Mouse (Mus musculus): Measurements from ENCODE around the gene Rps23.

Rps23 gene

DNA sequence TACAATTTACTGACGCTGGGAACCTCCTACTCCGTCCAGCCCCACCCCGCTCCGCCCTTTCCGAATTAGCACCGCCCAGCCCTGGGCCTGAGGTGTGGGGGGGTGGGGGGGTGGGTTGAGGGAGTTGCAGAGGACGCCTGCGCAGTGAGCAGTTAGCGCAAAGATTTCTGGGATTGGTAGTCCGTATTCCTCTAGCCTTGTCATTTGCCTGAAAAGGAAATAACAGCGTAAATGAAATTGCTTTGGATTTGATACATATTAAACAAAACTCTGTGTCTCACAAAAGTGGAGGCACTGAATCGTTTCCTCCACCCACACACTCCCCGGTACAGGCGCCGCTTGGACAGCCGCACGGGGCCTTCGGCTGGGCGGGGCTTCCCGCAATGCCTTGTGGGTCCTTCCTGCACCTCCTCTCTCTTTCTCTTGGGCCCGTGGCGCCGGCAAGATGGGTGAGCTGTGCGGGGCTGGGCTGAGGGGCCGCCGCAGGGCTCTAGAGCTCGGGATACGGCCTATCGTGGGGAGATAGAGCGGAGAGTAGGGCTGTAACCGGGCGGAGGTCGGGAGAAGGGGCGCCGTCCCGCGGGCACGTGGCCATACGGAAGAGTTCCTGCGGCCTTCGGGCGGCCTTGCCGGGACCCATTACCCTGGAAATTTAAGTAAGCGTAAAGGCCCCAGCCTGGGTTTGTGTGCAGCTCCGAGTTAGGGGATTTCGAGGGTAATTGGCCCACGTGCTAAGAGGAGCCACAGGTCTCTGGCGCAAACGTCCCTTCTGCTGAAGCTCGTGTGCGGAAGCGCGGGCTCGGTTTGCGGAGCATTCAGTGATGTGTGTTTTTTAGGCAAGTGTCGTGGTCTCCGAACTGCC lies at the start of gene Rps23:
Gene Rps23 (plus strand): TSS at position 208 of the 862 bp plus-strand sequence.
- POLR2A ChIA-PET: interaction anchor here (0.5 to 5.5 kb wide), 32 partner anchors 8 to 1432 kb away, joined by 3 to 71 read pairs (median 4); partner anchors contain the start of genes Atp6ap1l (in 2 of the 4), Atg10 (in 1 of the 4), Dhfr (in 1 of the 4) and Msh3 (in 1 of the 4)
- CTCF ChIA-PET: interaction anchor here in 1 of 4 experiments (0.5 kb wide), 1 partner anchor 38 kb away, joined by 11 read pairs; no protein-coding TSS in a partner anchor

DNA sequence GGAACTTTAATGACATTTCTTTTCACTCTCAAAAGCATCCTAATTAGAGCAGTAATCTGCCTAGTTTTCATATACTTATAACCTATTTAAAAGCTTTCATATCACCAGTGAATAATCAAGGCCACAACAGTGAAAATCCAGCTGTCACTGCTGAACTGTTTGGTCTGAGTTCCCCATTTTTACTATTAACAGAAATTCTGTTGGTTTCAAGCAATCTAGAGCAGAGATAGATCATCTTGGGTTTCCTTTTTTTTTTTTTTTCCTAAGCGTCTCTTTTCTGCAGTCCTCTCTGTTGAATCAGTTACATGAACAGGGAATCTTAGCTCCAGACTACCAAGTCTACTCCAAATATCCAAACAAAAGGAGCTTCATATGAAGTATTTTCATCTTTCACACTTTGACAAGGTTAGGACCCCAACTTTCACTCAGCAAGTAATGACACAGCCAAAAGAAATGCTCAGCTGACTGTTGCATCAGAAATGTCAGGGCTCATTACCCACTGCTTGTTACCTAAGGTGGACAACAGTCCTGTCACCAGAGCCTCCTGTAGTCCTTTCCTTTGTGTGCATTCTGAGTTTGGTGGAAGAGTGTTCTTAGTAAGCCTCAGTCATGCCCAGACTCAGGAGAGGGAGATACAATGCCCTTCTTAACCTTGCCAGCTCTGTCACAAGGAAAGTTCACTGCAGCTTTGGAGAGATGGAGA lies 40.9 kb upstream of the Rps23 start:
- CTCF ChIA-PET: no interaction called here
- POLR2A ChIA-PET: interaction anchor here in 1 of 4 experiments (1.2 kb wide), 1 partner anchor 41 kb away, joined by 4 read pairs; no protein-coding TSS in a partner anchor

DNA sequence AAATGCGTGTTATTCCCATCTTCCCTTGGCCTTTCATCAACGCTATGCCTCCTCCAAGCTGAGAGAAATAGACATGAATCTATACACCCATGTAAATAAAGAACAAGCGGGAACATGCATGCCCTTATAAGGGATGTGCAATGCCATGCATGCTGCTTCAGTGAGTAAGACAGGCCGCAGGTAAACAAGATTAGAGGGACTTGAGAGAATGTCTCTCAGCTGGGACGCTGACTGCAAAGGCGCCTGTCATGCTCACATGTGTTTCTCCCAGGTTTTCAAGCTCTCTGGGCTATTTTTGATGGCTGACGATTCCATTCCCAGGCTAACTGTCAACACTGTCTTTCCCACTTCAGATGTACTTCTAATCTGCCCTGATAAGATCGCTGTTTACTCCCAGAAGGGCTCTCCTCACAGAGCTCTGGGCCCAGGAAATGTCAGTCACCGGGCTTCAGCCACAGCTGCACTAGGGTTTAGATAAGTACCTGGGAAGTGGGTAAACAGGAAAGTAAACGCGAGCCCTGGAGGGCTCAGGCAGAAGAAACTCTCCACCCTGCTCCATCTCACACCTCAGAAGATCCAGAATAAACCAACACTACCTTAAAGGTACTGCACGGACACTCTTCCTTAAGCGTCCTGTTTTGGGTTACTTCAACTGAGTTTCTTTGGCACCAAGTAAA lies 36.8 kb upstream of the Rps23 start:
- CTCF ChIA-PET: interaction anchor here (0.6 to 0.8 kb wide), 28 partner anchors 12 to 1611 kb away, joined by 3 to 17 read pairs (median 4); no protein-coding TSS in a partner anchor

DNA sequence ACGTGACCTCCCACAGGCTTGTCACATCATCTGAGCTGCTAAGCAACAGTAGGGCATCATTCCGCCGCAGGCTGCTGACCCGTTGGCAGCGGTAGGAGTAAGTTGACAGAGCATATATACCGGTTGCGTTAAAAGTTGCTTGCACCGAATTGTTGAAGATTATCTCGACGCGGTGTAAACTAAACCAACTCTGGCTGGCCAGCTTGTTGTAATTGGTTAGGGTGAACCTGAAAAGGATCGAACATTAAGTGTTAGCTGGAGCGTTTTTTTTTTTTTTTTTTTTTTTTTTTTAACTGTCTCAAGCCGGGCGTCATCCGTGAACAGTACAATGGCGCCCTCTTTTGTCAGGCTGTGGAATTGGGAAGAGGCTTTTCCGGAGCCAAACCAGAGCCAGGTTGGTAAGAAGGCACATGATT lies 36.2 kb upstream of the Rps23 start:
- POLR2A ChIA-PET: interaction anchor here in 3 of 4 experiments (0.5 to 1.6 kb wide), 6 partner anchors 27 to 948 kb away, joined by 3 to 5 read pairs (median 3); no protein-coding TSS in a partner anchor
- CTCF ChIA-PET: interaction anchor here (0.5 to 0.8 kb wide), 29 partner anchors 13 to 1610 kb away, joined by 3 to 17 read pairs (median 4); no protein-coding TSS in a partner anchor

More for the DNA sequence above, 36.8 kb upstream of the Rps23 start:
- POLR2A ChIA-PET: interaction anchor here in 3 of 4 experiments (0.5 to 1.6 kb wide), 6 partner anchors 28 to 947 kb away, joined by 3 to 5 read pairs (median 3); no protein-coding TSS in a partner anchor

DNA sequence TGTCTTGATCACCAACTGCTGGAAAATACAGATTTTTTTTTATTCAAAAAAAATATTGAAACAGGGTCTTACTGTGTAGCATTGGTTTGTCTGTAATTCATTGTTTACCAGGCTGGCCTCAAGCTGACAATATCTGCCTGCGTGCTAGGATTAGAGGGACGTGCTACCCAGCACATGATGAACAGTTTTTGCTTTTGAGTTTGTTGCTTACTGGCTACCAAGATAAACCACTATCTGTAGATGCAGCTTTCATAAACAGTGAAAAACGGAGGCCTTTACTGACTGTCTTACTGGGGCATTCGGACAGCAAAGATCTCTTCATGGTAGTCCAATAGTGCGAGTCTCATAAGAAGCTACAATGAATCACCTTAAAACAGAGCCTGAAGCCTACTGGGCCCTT lies 32.6 kb upstream of the Rps23 start:
- ChIA-PET POLR2A (interaction anchor here in 1 of 4 experiments (0.6 kb wide), 1 partner anchor 66 kb away, joined by 3 read pairs; no protein-coding TSS in a partner anchor), CTCF (no interaction called here)

DNA sequence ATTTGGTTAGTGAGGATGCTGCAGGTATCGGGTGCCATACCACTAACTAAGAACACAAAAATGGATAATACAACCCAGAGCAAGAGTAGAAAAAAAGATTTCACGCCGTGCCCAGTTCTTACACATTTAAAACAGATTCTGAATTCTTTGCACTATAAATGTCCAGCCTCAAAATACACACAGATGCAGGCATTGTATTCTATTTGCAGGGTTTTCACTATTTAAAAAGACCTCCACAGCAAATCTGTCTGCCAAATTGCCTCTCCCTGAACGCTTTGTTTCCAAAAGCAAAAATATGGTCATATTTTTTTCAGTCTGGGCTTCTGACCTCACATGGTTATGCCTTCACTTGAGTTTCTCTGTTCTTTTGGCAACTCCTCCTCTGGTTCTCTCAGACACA lies 27.9 kb upstream of the Rps23 start:
- POLR2A ChIA-PET: no interaction called here
- CTCF ChIA-PET: no interaction called here

DNA sequence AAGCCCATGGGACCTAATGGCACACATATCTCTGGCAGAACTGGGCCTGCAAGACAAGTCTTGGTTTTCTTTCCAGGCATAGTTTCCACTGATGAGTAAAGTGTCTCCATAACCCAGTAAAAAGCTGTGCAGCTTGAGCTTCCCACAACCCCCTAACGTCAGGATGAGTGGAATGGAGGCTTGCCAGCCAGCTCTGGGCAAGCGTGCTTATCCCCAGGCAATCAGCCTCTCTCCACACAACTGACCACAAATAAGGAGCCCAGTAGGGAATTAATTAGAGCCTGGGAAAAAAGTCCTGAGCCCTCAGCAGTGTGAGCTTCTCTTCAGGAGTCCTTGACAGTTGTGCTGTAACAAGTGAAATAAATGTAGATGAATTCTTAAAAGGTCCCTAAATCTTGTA lies 26.7 kb upstream of the Rps23 start:
- ChIA-PET POLR2A (interaction anchor here in 1 of 4 experiments (2.3 kb wide), 1 partner anchor 28 kb away, joined by 10 read pairs; the partner anchor contains the start of gene Rps23), CTCF (no interaction called here)

DNA sequence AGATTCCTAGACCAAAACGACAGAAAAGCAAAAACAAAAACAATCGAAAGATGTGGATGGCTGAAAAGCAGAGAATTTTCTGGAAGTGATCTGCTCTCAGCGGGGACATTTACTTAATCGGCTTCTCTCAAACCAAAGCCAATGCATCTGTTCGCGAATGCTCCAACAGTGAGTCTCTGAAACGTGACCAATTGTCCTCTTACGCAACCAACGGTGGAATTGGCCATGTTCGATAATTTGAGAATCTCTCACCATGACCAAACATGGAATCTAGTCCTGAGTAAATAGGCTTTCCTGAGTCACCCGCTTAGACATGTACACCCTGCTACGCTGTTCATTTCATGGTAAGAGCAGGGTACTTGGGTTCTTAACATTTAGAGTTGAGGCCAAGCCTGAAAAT lies 25.9 kb upstream of the Rps23 start:
- CTCF ChIA-PET: no interaction called here
- POLR2A ChIA-PET: interaction anchor here in 1 of 4 experiments (2.3 kb wide), 1 partner anchor 27 kb away, joined by 10 read pairs; the partner anchor contains the start of gene Rps23

DNA sequence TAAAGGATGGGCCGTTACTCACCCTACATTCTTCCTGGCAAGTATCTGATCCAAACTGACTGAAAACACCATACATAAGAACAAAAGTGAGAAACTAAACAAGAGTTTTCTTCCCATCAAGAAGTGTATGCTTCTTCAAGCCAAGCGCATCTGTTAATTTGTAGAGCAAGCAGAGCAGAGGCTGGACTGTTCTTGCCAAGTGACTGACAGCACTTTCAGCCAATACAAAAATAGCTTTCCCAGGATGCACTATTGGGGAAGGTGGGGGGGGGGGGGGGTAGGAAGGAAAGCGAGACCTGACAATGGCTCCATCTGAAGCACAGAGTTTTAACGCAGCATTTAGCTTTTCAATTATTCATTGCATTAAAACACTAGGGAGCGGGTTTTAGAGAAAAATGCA lies 17.6 kb upstream of the Rps23 start, which contains the start of gene Atp6ap1l:
Gene Atp6ap1l (minus strand): TSS at position 180 of the 400 bp plus-strand sequence.
- ChIA-PET POLR2A (interaction anchor here in 2 of 4 experiments (0.6 to 5.8 kb wide), 3 partner anchors 18 to 969 kb away, joined by 3 to 30 read pairs (median 3); partner anchors contain the start of gene Rps23 (in 2 of the 2)), CTCF (no interaction called here)

DNA sequence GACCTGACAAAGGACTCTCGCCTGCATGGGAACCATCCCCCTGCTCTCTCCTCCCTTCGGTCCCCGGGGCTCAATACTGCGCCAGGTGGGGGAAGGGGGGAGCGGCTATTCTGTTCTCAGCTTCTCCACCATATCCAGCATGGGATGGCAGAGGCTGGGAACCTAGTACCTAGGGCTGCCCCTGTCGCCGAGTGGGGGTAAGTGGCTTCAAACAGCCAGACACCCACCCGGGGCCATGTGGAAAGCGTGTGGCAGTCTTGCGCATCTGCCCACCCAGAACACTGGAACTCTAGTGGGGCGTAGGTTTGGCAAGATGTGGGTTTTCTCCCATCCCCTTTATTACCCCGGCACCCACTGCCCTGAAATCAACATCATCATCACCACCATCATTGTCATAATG lies 15.4 kb upstream of the Rps23 start:
- CTCF ChIA-PET: no interaction called here

DNA sequence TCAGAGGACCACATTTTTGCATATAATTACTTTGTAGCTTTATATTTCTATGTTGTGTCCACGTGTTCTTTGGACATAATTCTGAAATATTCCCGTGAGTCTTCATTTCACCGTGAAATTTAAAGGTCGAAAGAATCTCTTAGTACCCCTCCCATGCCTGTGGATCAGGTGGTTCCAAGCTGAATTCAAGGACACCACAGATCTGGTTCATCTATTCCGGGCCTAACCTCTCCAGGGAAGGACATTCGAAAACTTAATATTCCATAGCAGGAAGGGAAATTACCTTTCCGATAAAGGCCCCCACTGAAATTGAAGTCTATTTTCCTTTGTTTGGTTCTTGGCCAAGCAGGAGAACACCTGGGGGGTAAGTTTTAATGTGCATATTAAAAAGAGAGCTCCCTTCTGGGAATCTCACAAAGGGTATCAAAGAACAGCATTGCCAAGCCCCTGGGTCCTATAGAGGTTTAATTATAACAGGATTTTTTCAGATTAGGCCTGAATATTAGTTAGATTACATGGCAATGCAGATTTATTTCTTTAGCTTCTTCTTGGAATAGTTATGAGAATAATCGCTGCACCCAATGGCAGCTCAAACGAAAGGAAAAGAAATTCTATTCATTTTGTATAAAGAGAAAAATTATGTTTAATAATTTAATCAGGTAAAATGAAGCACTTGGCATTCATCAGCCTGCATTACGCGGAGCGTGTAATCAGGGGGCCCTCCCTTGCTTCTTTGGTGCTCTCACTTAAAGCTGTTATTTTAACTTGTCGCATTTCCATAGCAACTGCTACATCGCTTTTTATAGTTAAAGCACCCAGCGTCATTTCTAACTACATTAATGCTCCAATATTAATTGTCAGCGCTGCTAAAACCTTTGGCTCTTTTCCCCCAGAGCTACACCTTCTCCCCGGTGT lies 9.7 kb upstream of the Rps23 start:
- CTCF ChIA-PET: no interaction called here

More for the DNA sequence above, 15.4 kb upstream of the Rps23 start:
- POLR2A ChIA-PET: interaction anchor here in 1 of 4 experiments (5.8 kb wide), 1 partner anchor 17 kb away, joined by 30 read pairs; the partner anchor contains the start of gene Rps23

DNA sequence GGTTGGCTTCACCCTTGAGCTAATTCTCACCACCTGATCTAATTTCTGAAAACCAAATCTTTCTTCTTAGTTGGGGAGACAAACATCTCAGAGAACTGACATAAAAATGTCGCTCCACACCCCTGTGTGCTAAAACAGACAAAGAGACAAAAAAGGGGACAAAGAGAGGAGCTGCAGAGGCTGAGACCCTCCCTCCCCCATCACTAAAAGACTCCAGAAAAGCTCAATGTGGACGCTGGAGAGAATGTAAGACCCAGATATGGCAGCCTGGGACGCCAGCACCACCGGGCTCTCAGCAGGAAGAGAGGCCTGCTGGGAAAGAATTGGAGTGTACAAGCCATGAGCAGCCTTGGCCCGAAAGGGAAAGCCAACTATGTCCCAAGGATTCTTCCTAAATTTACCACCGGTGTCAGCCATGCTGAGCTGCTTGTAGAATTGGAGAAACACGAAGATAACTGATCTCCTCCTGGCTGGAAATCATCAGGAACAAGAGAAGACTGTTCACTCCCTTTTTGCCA lies 9.0 kb upstream of the Rps23 start:
- POLR2A ChIA-PET: interaction anchor here (0.6 to 4.9 kb wide), 11 partner anchors 8 to 309 kb away, joined by 3 to 71 read pairs (median 5); partner anchors contain the start of gene Rps23 (in 2 of the 4)
- CTCF ChIA-PET: interaction anchor here in 1 of 4 experiments (0.5 kb wide), 1 partner anchor 569 kb away, joined by 3 read pairs; no protein-coding TSS in a partner anchor

More for the DNA sequence above, 9.7 kb upstream of the Rps23 start:
- POLR2A ChIA-PET: interaction anchor here (0.9 to 4.9 kb wide), 9 partner anchors 9 to 28 kb away, joined by 3 to 71 read pairs (median 5); partner anchors contain the start of gene Rps23 (in 2 of the 4)

DNA sequence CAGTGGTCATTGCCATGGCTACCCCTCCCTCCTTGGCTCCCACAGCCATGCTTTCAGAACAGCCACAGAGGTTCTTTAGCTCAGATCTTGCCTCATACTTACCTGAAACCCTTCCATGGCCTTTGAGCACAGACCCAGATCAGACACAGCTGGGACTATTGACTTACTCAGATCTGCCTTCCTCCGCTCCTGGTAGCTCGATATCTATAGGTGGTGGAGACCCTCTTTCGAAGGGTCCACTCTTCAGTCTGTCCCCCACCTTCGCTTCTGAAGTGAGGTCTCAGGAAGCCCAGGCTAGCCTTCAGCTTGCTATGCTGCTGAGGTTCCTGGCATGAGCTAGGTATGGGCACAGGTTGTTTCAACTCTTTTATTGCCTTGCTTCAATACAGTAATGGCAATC lies 8.0 kb upstream of the Rps23 start:
- ChIA-PET CTCF (no interaction called here), POLR2A (interaction anchor here in 3 of 4 experiments (1.1 to 4.9 kb wide), 5 partner anchors 9 to 308 kb away, joined by 4 to 71 read pairs (median 8); partner anchors contain the start of gene Rps23 (in 2 of the 3))

DNA sequence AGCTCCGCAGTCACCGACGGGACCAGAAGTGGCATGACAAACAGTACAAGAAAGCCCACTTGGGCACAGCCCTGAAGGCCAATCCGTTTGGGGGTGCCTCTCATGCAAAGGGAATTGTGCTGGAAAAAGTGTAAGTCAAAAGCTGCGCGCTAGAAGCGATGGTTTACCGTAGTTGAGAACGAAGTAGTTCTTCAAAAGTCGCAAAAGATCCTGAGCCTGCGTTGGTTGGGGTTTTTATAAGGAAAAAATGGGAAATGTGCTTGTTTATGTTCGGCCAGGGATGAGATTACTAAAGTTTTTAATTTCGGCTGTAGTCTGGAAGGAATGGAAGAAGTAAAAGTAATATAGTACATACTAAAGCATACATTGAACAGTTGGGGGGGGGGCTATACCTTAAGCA lies 859 bp downstream of the Rps23 start:
- POLR2A ChIA-PET: interaction anchor here (0.5 to 5.5 kb wide), 37 partner anchors 9 to 1687 kb away, joined by 3 to 71 read pairs (median 3); partner anchors contain the start of genes Atp6ap1l (in 2 of the 4), Atg10 (in 1 of the 4), Dhfr (in 1 of the 4) and Msh3 (in 1 of the 4)
- CTCF ChIA-PET: interaction anchor here in 1 of 4 experiments (0.5 kb wide), 1 partner anchor 39 kb away, joined by 11 read pairs; no protein-coding TSS in a partner anchor

DNA sequence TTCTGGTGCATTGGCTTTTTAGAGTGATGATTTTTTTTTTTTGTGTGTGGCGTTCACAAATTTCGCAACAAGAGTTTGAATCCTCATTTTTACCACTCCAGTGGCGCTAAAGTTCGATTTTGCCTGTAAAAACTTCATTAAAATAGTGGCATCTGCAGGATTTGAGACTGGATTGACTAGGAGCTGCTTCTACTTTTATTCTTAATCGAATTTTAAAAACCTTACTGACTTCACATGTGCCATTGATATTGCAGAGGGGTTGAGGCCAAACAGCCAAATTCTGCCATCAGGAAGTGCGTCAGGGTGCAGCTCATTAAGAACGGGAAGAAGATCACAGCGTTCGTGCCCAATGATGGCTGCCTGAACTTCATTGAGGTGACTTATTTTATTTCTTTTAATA lies 1.3 kb downstream of the Rps23 start:
- ChIA-PET CTCF (no interaction called here), POLR2A (interaction anchor here (0.8 to 5.5 kb wide), 29 partner anchors 10 to 1686 kb away, joined by 3 to 71 read pairs (median 3); partner anchors contain the start of genes Atg10 (in 1 of the 4), Atp6ap1l (in 1 of the 4), Dhfr (in 1 of the 4) and Msh3 (in 1 of the 4))

DNA sequence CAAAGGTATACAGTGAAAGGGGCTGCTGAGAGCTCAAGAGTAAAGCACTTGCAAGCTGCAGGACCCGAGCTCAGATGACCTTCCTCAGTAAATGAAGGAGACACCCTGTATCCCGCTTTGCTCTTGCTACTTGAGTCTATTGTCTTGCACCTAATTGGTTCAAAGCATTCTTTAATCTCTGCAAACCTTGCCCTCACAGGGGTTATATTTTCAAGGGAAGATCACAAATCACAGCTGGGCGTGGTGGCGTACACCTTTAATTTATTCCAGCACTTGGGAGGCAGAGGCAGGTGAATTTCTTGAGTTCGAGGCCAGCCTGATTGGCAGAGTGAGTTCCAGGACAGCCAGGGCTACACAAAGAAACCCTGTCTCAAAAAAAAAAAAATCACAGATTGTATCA lies 2.4 kb downstream of the Rps23 start:
- ChIA-PET POLR2A (interaction anchor here (0.6 to 5.5 kb wide), 43 partner anchors 8 to 1685 kb away, joined by 3 to 71 read pairs (median 4); partner anchors contain the start of genes Atg10 (in 2 of the 4), Atp6ap1l (in 1 of the 4), Dhfr (in 1 of the 4) and Msh3 (in 1 of the 4)), CTCF (no interaction called here)
